8 mouse cellular contexts compared by ENCODE assay signal in the genomic region with DNA sequence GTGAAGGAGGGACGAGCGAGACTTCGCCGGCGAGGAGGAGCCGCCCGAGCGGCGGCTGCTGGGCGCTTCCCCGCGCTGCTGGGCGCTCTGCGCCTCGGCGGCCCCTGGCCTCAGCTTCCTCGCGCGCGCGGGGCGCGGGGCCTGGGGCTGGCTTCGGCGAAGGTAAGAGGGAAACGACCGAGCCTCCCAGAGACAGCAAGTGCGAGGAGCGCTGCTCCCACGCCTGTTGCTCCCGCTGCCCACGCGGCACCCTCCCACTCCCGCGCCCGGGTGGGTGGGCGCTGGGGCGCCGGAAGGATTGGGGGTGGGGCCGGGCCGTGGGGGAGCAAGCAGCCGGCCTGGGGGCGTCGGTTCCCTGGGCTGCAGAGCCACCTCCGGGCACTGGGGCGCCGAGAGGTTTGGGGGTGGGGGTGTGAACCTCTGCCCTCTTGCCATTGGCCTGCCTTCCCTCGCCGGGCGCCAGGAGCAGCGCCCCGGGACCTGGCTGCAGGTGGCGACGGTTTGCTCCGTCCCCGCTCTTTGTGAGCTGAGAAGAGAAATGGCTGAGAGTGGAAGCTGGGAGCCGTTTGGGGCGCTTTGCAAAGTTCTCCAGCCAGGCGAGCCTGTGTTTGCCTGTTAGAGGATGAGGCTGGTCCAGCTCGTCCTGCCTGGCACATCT. TPM values are rescaled to one million over a fixed set of nuclear protein-coding genes. Genes with fewer than 3 reads are reported as not detected.
A peak's percentile ranks its signal among the peaks of the same experiment; 100 is the strongest.
DNase-seq lines count a peak whose midpoint lies in the region; ATAC-seq lines count a peak whose summit lies in the region.

No protein-coding gene starts in this region.

- no peaks in the 10 kb centered on the region for H3K9me3 ChIP-seq in forebrain, embryonic 15.5 days
- no peaks in the 10 kb centered on the region for H3K9me3 ChIP-seq in hindbrain, embryonic 16.5 days (ENCODE audit: control insufficient read depth, low read length)
- H3K9me3 ChIP-seq in limb, embryonic 13.5 days = no peaks in the 10 kb centered on the region
- H3K9me3 ChIP-seq in neural tube, embryonic 12.5 days = no peaks in the 10 kb centered on the region

- no peaks in the 10 kb centered on the region for H3K27me3 ChIP-seq in forebrain, embryonic 15.5 days
- H3K27me3 ChIP-seq in hindbrain, embryonic 16.5 days (replicated peaks; ENCODE audit: control insufficient read depth, insufficient read depth, low read length) = no peaks in the 10 kb centered on the region
- peaks cover 95% of the 10 kb centered on the region for H3K27me3 ChIP-seq in limb, embryonic 13.5 days
- H3K27me3 ChIP-seq in neural tube, embryonic 12.5 days (replicated peaks) = peaks cover 39% of the 10 kb centered on the region

- H3K4me2 ChIP-seq in forebrain, embryonic 15.5 days (replicated peaks) = peak overlapping the region; percentile 84
- peak overlapping the region; percentile 86 for H3K4me2 ChIP-seq in hindbrain, embryonic 16.5 days (ENCODE audit: low read length)
- H3K4me2 ChIP-seq in limb, embryonic 13.5 days (replicated peaks) = peak overlapping the region; percentile 99
- H3K4me2 ChIP-seq in neural tube, embryonic 12.5 days (replicated peaks) = peak overlapping the region; percentile 100

- H3K9ac ChIP-seq in forebrain, embryonic 15.5 days (replicated peaks) = peak overlapping the region; percentile 88
- H3K9ac ChIP-seq in hindbrain, embryonic 16.5 days (ENCODE audit: low read depth, low read length) = peak overlapping the region; percentile 91
- peak overlapping the region; percentile 72 for H3K9ac ChIP-seq in limb, embryonic 13.5 days
- H3K9ac ChIP-seq in neural tube, embryonic 12.5 days = peak overlapping the region; percentile 78

- H3K4me3 ChIP-seq in brown adipose tissue, adult 24 weeks (ENCODE audit: insufficient read depth, low read depth, low read length) = peak overlapping the region; percentile 51
- peak overlapping the region; percentile 76 for H3K4me3 ChIP-seq in forebrain, embryonic 15.5 days
- peak overlapping the region; percentile 83 for H3K4me3 ChIP-seq in hindbrain, embryonic 16.5 days (ENCODE audit: low read length)
- H3K4me3 ChIP-seq in limb, embryonic 13.5 days = peak overlapping the region; percentile 67
- peak overlapping the region; percentile 75 for H3K4me3 ChIP-seq in neural tube, embryonic 12.5 days

- under 1% methylated on average over 60 of the region's 60 CpGs for whole genome bisulfite sequencing in forebrain, embryonic 15.5 days
- under 1% methylated on average over 39 of the region's 60 CpGs for WGBS in hindbrain, embryonic 16.5 days
- WGBS in limb, embryonic 13.5 days = under 1% methylated on average over 29 of the region's 60 CpGs
- WGBS in neural tube, embryonic 12.5 days = 0% methylated on average over 48 of the region's 60 CpGs

- peak; percentile 66 for ATAC-seq in forebrain, embryonic 15.5 days (replicated peaks)
- peak; percentile 46 for ATAC-seq in hindbrain, embryonic 16.5 days
- peak; percentile 51; the same call in 1 of the 2 replicates for ATAC-seq in limb, embryonic 13.5 days (ENCODE audit: low FRiP score, low read depth)
- ATAC-seq in neural tube, embryonic 12.5 days (ENCODE audit: low FRiP score, low read depth) = peak; percentile 49

- no peaks in the 10 kb centered on the region for H3K4me1 ChIP-seq in brown adipose tissue, adult 24 weeks (ENCODE audit: control insufficient read depth, insufficient read depth, insufficient read length, low read length)
- peaks cover 40% of the 10 kb centered on the region for H3K4me1 ChIP-seq in forebrain, embryonic 15.5 days
- peaks cover 33% of the 10 kb centered on the region for H3K4me1 ChIP-seq in hindbrain, embryonic 16.5 days (ENCODE audit: control insufficient read depth, insufficient read depth, low read depth, low read length)
- H3K4me1 ChIP-seq in limb, embryonic 13.5 days = peaks cover 22% of the 10 kb centered on the region
- peaks cover 25% of the 10 kb centered on the region for H3K4me1 ChIP-seq in neural tube, embryonic 12.5 days

- no peak overlapping the region for H3K27ac ChIP-seq in brown adipose tissue, adult 24 weeks (replicated peaks; ENCODE audit: low read depth, low read length)
- peak overlapping the region; percentile 80 for H3K27ac ChIP-seq in forebrain, embryonic 15.5 days (replicated peaks)
- peak overlapping the region; percentile 87 for H3K27ac ChIP-seq in hindbrain, embryonic 16.5 days (ENCODE audit: low read depth, low read length)
- H3K27ac ChIP-seq in limb, embryonic 13.5 days = no peak overlapping the region
- no peak overlapping the region for H3K27ac ChIP-seq in neural tube, embryonic 12.5 days

- no peaks in the 10 kb centered on the region for H3K36me3 ChIP-seq in forebrain, embryonic 15.5 days
- no peaks in the 10 kb centered on the region for H3K36me3 ChIP-seq in hindbrain, embryonic 16.5 days (ENCODE audit: control insufficient read depth, insufficient read depth, low read length)
- H3K36me3 ChIP-seq in limb, embryonic 13.5 days = no peaks in the 10 kb centered on the region
- H3K36me3 ChIP-seq in neural tube, embryonic 12.5 days = no peaks in the 10 kb centered on the region

- DNase-seq in gastrocnemius, postnatal 4 days (ENCODE audit: low spot score in 2 of 2) = peak; percentile 16 to 24
- DNase-seq in gastrocnemius, postnatal 25 days = no peak
- DNase-seq in urinary bladder, postnatal 25 days (ENCODE audit: low spot score) = peak; percentile 4

RNA-seq across cellular contexts. Expression of gene Kcnd3, which starts 0.6 kb away (rescaled TPM):
- under 1 TPM; 0.70 to 0.88 TPM for total RNA-seq in gastrocnemius, postnatal 4 days (2021)
- total RNA-seq in gastrocnemius, postnatal 25 days (2021) = under 1 TPM; 0.08 to 0.10 TPM
- 0.28 and 0.42 TPM in 2 replicates for polyA plus RNA-seq in brown adipose tissue, adult 24 weeks (2012; ENCODE audit: insufficient read depth, insufficient read length, missing spikeins)
- 8.2 and 8.4 TPM in 2 replicates for polyA plus RNA-seq in forebrain, embryonic 15.5 days (2015; fragmentation: Nextera tagmentation; extraction: Ambion mirVana)
- 9.1 TPM in 2 replicates for polyA plus RNA-seq in hindbrain, embryonic 16.5 days (2015; fragmentation: Nextera tagmentation; extraction: Ambion mirVana)
- 0.75 and 0.84 TPM in 2 replicates for polyA plus RNA-seq in limb, embryonic 13.5 days (2015; fragmentation: Nextera tagmentation; extraction: Ambion mirVana)
- 3.3 and 3.6 TPM in 2 replicates for polyA plus RNA-seq in neural tube, embryonic 12.5 days (2016; fragmentation: Nextera tagmentation; extraction: Ambion mirVana)

Comparison
In these comparisons a context has a peak if more than half of its experiments do, and no peak if none do; other contexts are left out.
1. H3K27ac ChIP-seq: peak in forebrain, embryonic 15.5 days (single experiment) and hindbrain, embryonic 16.5 days (single experiment); none in brown adipose tissue, adult 24 weeks (single experiment), limb, embryonic 13.5 days (single experiment) and neural tube, embryonic 12.5 days (single experiment).
2. Peak in every context shown above with its lines, with median percentiles within 50 percentile points of each other: H3K4me3 ChIP-seq, ATAC-seq, H3K4me2 ChIP-seq and H3K9ac ChIP-seq.